Mouse (Mus musculus) activated CD4-positive, CD25-positive, alpha-beta regulatory T cell, adult 4 months (primary cell): ENCODE measurements at regions not wholly inside any gene's neighbourhood (a gene's known extent, or its start where the extent isn't known, plus 50 kb on each side); places are given as distances from the start of the nearest gene placed in this dataset.

Experiments used
- ATAC-seq: one replicate; pipeline ENCODE4 v1.8.0; 2017

GRCm38 (mm10) chr3:127977240-127977639 is 81.1 kb upstream of the Fam241a start:
- ATAC-seq: no peak

- no peak for ATAC-seq
These were observed 74.8 kb upstream of the Fam241a start for GRCm38 (mm10) chr3:127970891-127971290.

GRCm38 (mm10) chr3:127967170-127967569 is 71.0 kb upstream of the Fam241a start:
- no peak for ATAC-seq

GRCm38 (mm10) chr3:127966214-127966613 is 70.1 kb upstream of the Fam241a start:
- no peak for ATAC-seq

GRCm38 (mm10) chr3:127958919-127959684 is 63.0 kb upstream of the Fam241a start:
- no peak for ATAC-seq

- ATAC-seq: no peak
These were observed 58.7 kb upstream of the Fam241a start for GRCm38 (mm10) chr3:127954856-127955255.

GRCm38 (mm10) chr3:127953610-127954009 is 57.5 kb upstream of the Fam241a start:
- ATAC-seq: no peak

GRCm38 (mm10) chr3:127948898-127949620 is 52.9 kb upstream of the Fam241a start:
- ATAC-seq: peak; percentile 88

- no peak for ATAC-seq
These were observed 52.2 kb upstream of the Fam241a start for GRCm38 (mm10) chr3:127948326-127948725.
